Mouse (Mus musculus) heart, postnatal 0 days (tissue): ENCODE measurements at regions not wholly inside any gene's neighbourhood (a gene's known extent, or its start where the extent isn't known, plus 50 kb on each side); places are given as distances from the start of the nearest gene placed in this dataset.

Experiments used
- CTCF ChIP-seq: IDR thresholded peaks from 2 replicates; pipeline ENCODE4 v1.5.1; 2016; ENCODE audit warnings: antibody characterized with exemption, control low read depth, low read depth
- EP300 ChIP-seq: IDR thresholded peaks from 2 replicates; pipeline ENCODE4 v1.6.1; 2016; ENCODE audit warnings: antibody characterized with exemption, low read depth

GRCm38 (mm10) chr13:5551131-5551530 is 310.2 kb upstream of the Klf6 start:
- TF ChIP-seq EP300, result no peak
- TF ChIP-seq CTCF, result no peak
